Mouse (Mus musculus) yolk sac, embryonic 10.5 days (tissue): ENCODE results near the gene Fam76a.
"Not testable (repeated sequence)": the region's sequence is repeated elsewhere in the genome, so short reads cannot be mapped to it uniquely, and the experiment has no call there.

Experiments used
- DNase-seq: peaks from one replicate; pipeline ENCODE4 v3.0.0-alpha.2; 2017; ENCODE audit warnings: low spot score

The Fam76a gene

GRCm38 (mm10) chr4:132944776-132945175, 22.4 kb upstream of the Fam76a start:
- DNase-seq: no peak

GRCm38 (mm10) chr4:132944106-132944505, 21.7 kb upstream of the Fam76a start:
- no peak for DNase-seq

GRCm38 (mm10) chr4:132943088-132943487, 20.7 kb upstream of the Fam76a start:
- no peak for DNase-seq

GRCm38 (mm10) chr4:132941012-132941729, 18.8 kb upstream of the Fam76a start:
- no peak for DNase-seq

- DNase-seq: peak; percentile 40
These were observed 17.2 kb upstream of the Fam76a start for GRCm38 (mm10) chr4:132939421-132940127.

GRCm38 (mm10) chr4:132938181-132938941, 16.0 kb upstream of the Fam76a start:
- DNase-seq: no peak

- peak; percentile 36 for DNase-seq
These were observed 12.3 kb upstream of the Fam76a start for GRCm38 (mm10) chr4:132934639-132935038.

GRCm38 (mm10) chr4:132932752-132933404, 10.5 kb upstream of the Fam76a start:
- no peak for DNase-seq

GRCm38 (mm10) chr4:132930784-132931183, 8.4 kb upstream of the Fam76a start:
- DNase-seq: peak; percentile 17

- DNase-seq: peak; percentile 51
These were observed 4.2 kb upstream of the Fam76a start for GRCm38 (mm10) chr4:132926520-132926919.

- no peak for DNase-seq
These were observed 262 bp downstream of the Fam76a start for GRCm38 (mm10) chr4:132922061-132922530.

- no peak for DNase-seq
These were observed 870 bp downstream of the Fam76a start for GRCm38 (mm10) chr4:132921488-132921887.

- no peak for DNase-seq
These were observed 2.2 kb downstream of the Fam76a start for GRCm38 (mm10) chr4:132920171-132920570.

GRCm38 (mm10) chr4:132918493-132918892, 3.9 kb downstream of the Fam76a start:
- not testable (repeated sequence) for DNase-seq

GRCm38 (mm10) chr4:132912156-132912555, 10.2 kb downstream of the Fam76a start:
- no peak for DNase-seq

GRCm38 (mm10) chr4:132905843-132906360, 16.5 kb downstream of the Fam76a start:
- no peak for DNase-seq

GRCm38 (mm10) chr4:132904765-132905309, 17.5 kb downstream of the Fam76a start:
- no peak for DNase-seq

GRCm38 (mm10) chr4:132904071-132904470, 18.3 kb downstream of the Fam76a start:
- DNase-seq: no peak

- no peak for DNase-seq
These were observed 24.2 kb downstream of the Fam76a start for GRCm38 (mm10) chr4:132898197-132898596.

- DNase-seq: no peak
These were observed 28.0 kb downstream of the Fam76a start for GRCm38 (mm10) chr4:132894402-132894801.

- no peak for DNase-seq
These were observed 37.4 kb downstream of the Fam76a start for GRCm38 (mm10) chr4:132884844-132885374.
